Comparison of ENCODE assay signal across 8 mouse cellular contexts in the genomic region with DNA sequence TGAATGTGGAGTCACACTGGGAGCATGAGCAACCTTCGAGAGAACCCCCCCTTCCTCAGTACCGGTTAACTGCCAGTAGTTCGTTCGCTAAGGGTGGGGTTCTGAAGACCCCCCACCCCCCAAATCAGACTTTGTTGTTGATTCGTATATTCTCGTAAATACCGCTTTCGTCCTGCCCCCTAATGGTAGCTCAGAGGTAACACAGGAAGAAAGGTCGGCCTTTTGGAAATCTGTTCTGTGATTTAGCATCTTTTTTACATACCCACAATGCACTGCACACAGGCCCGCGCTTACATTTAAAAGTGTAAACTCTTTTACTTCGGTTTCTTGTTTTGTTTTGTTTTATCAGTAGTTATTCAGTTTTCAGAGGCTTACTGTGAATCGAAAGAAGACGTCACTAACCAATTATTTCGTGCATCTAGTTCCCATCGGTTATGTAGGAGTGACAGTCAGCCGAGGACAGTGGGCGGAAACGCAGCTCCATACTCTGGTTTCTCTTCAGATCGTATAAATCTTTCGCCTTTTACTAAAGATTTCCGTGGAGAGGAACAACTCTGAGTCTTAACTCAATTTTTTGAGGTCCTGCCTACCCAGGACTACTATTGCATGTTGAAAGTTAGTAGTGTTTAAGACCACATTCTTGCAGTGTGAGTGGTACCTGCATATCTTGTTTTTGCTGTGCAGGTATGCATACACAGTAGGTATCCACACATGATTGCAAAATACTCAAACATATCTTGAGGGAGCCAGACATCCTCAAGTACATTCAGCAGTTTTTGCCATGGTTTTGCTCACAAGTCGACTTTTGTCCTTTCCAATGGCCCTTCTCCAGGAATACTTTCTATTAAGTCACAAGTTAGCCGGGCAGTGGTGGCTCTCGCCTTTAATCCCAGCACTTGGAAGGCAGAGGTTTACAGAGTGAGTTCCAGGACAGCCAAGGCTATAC. TPM values are rescaled to one million over a fixed set of nuclear protein-coding genes. Genes with fewer than 3 reads are reported as not detected.
A peak's percentile ranks its signal among the peaks of the same experiment; 100 is the strongest.
DNase-seq lines count a peak whose midpoint lies in the region; ATAC-seq and TF ChIP-seq lines count a peak whose summit lies in the region.

No protein-coding gene starts in this region.

- no peaks in the 10 kb centered on the region for H3K36me3 ChIP-seq in forebrain, embryonic 11.5 days (ENCODE audit: control insufficient read depth, insufficient read depth, low read length)
- H3K36me3 ChIP-seq in hindbrain, embryonic 16.5 days (ENCODE audit: control insufficient read depth, insufficient read depth, low read length) = no peaks in the 10 kb centered on the region
- H3K36me3 ChIP-seq in liver, embryonic 12.5 days = no peaks in the 10 kb centered on the region
- H3K36me3 ChIP-seq in myocyte (ENCODE audit: control insufficient read depth, insufficient read depth) = no peaks in the 10 kb centered on the region

- TF ChIP-seq POLR2A in myocyte (IDR thresholded peaks at IDR 0.05; ENCODE audit: insufficient read length, low read depth) = peak; percentile 75

- no peaks in the 10 kb centered on the region for H3K79me2 ChIP-seq in myocyte (ENCODE audit: control insufficient read depth, insufficient read depth)

- ATAC-seq in activated CD4-positive, CD25-positive, alpha-beta regulatory T cell, adult 4 months = peak; percentile 91
- peak; percentile 85 for ATAC-seq in forebrain, embryonic 11.5 days (replicated peaks; ENCODE audit: low FRiP score)
- ATAC-seq in hindbrain, embryonic 16.5 days = peak; percentile 84
- ATAC-seq in liver, embryonic 12.5 days = peak; percentile 92

- peak overlapping the region; percentile 44; the same call in 1 of the 2 replicates for H3K4me2 ChIP-seq in forebrain, embryonic 11.5 days (ENCODE audit: low read depth, low read length, severe bottlenecking)
- peak overlapping the region; percentile 71 for H3K4me2 ChIP-seq in hindbrain, embryonic 16.5 days (ENCODE audit: low read length)
- H3K4me2 ChIP-seq in liver, embryonic 12.5 days = peak overlapping the region; percentile 47
- peak overlapping the region; percentile 80 for H3K4me2 ChIP-seq in myocyte (ENCODE audit: low read depth)

- H3K9ac ChIP-seq in forebrain, embryonic 11.5 days (ENCODE audit: low read length) = peak overlapping the region; percentile 47; the same call in 1 of the 2 replicates
- peak overlapping the region; percentile 56; the same call in 1 of the 2 replicates for H3K9ac ChIP-seq in hindbrain, embryonic 16.5 days (ENCODE audit: low read depth, low read length)
- no peak overlapping the region for H3K9ac ChIP-seq in liver, embryonic 12.5 days

- peak overlapping the region; percentile 61 for H3K27ac ChIP-seq in layer of hippocampus, adult 2 months
- H3K27ac ChIP-seq in forebrain, embryonic 11.5 days (ENCODE audit: low read depth, low read length) = peak overlapping the region; percentile 20
- H3K27ac ChIP-seq in hindbrain, embryonic 16.5 days (ENCODE audit: low read depth, low read length) = no peak overlapping the region
- no peak overlapping the region for H3K27ac ChIP-seq in liver, embryonic 12.5 days

- H3ac ChIP-seq in myocyte (ENCODE audit: control insufficient read depth, insufficient read length) = no peak overlapping the region

- DNase-seq in layer of hippocampus, adult 2 months (ENCODE audit: low spot score in 2 of 2) = no peak
- no peak for DNase-seq in layer of hippocampus, postnatal 25 days (ENCODE audit: extremely low spot score in 1 of 2, low spot score in 1 of 2)
- peak; percentile 61 for DNase-seq in forebrain, embryonic 11.5 days (ENCODE audit: low spot score)
- peak; percentile 24 to 27 for DNase-seq in thymus, postnatal 36 days

- H3K9me3 ChIP-seq in forebrain, embryonic 11.5 days (ENCODE audit: control insufficient read depth, low read length) = no peaks in the 10 kb centered on the region
- no peaks in the 10 kb centered on the region for H3K9me3 ChIP-seq in hindbrain, embryonic 16.5 days (ENCODE audit: control insufficient read depth, low read length)
- no peaks in the 10 kb centered on the region for H3K9me3 ChIP-seq in liver, embryonic 12.5 days (replicated peaks)

- TF ChIP-seq CTCF in layer of hippocampus, adult 2 months (conservative IDR thresholded peaks at IDR 0.05) = peak; percentile 78

- no peaks in the 10 kb centered on the region for H3K27me3 ChIP-seq in forebrain, embryonic 11.5 days (ENCODE audit: control insufficient read depth, insufficient read depth, low read length)
- H3K27me3 ChIP-seq in hindbrain, embryonic 16.5 days (replicated peaks; ENCODE audit: control insufficient read depth, insufficient read depth, low read length) = no peaks in the 10 kb centered on the region
- H3K27me3 ChIP-seq in liver, embryonic 12.5 days (replicated peaks) = no peaks in the 10 kb centered on the region
- no peaks in the 10 kb centered on the region for H3K27me3 ChIP-seq in myocyte (ENCODE audit: control insufficient read depth, insufficient read depth, insufficient read length)

- no peaks in the 10 kb centered on the region for H3K4me1 ChIP-seq in forebrain, embryonic 11.5 days (replicated peaks; ENCODE audit: control insufficient read depth, insufficient read depth, low read length)
- H3K4me1 ChIP-seq in hindbrain, embryonic 16.5 days (ENCODE audit: control insufficient read depth, insufficient read depth, low read depth, low read length) = 0 out of 2 replicates have a peak, but pooled peaks cover 2% of the 10 kb centered on the region
- H3K4me1 ChIP-seq in liver, embryonic 12.5 days = peaks cover 7% of the 10 kb centered on the region; the same call in 1 of the 2 replicates

- peak overlapping the region; percentile 45 for H3K4me3 ChIP-seq in layer of hippocampus, adult 2 months
- H3K4me3 ChIP-seq in forebrain, embryonic 11.5 days (ENCODE audit: low read depth, low read length) = peak overlapping the region; percentile 19
- peak overlapping the region; percentile 36 for H3K4me3 ChIP-seq in hindbrain, embryonic 16.5 days (ENCODE audit: low read length)
- H3K4me3 ChIP-seq in liver, embryonic 12.5 days = peak overlapping the region; percentile 5; the same call in 1 of the 2 replicates
- peak overlapping the region; percentile 10 for H3K4me3 ChIP-seq in myocyte

- WGBS in forebrain, embryonic 11.5 days = 1% methylated on average over 25 of the region's 25 CpGs
- 2% methylated on average over 25 of the region's 25 CpGs for WGBS in hindbrain, embryonic 16.5 days
- 1% methylated on average over 25 of the region's 25 CpGs for WGBS in liver, embryonic 12.5 days (ENCODE audit: insufficient replicate concordance)

TF ChIP-seq in myocyte, 11 proteins besides CTCF, POLR2A, EP300 and RAD21:
- TF ChIP-seq CEBPB (IDR thresholded peaks at IDR 0.05; ENCODE audit: insufficient read depth, poor library complexity, severe bottlenecking) = peak; percentile 74
- peak; percentile 63 for TF ChIP-seq POLR2AphosphoS2 (IDR thresholded peaks at IDR 0.05; ENCODE audit: insufficient read length, low read depth)
- TF ChIP-seq MAX (IDR thresholded peaks at IDR 0.05; ENCODE audit: low read depth) = no peak
- TF ChIP-seq E2F4 (IDR thresholded peaks at IDR 0.05; ENCODE audit: insufficient read depth) = peak; percentile 66

RNA-seq across cellular contexts. Expression of a gene that starts 19.9 kb away (rescaled TPM):
- under 1 TPM; 0.26 to 0.47 TPM for total RNA-seq in layer of hippocampus, adult 2 months (2021)
- under 1 TPM; 0.47 TPM for total RNA-seq in layer of hippocampus, postnatal 25 days (2021)
- polyA plus RNA-seq in activated CD4-positive, CD25-positive, alpha-beta regulatory T cell, adult 4 months (2017; shearing (Covaris generic)) = 10 to 100 TPM; 10.4 to 15.4 TPM
- 111 and 116 TPM in 2 replicates for polyA plus RNA-seq in forebrain, embryonic 11.5 days (2014; fragmentation: Nextera tagmentation; extraction: Ambion mirVana)
- 10.1 and 14.0 TPM in 2 replicates for polyA plus RNA-seq in hindbrain, embryonic 16.5 days (2015; fragmentation: Nextera tagmentation; extraction: Ambion mirVana)
- polyA plus RNA-seq in liver, embryonic 12.5 days (2016; fragmentation: Nextera tagmentation; extraction: Ambion mirVana) = 45.7 and 47.7 TPM in 2 replicates
- polyA plus RNA-seq in myocyte (2012; fragmentation: generic; extraction: Trizol) = 18.5 TPM

RNA-seq across cellular contexts. Expression of a gene that starts 46.3 kb away (rescaled TPM):
- 100 to 1,000 TPM; 509 to 527 TPM for total RNA-seq in layer of hippocampus, adult 2 months (2021)
- total RNA-seq in layer of hippocampus, postnatal 25 days (2021) = 100 to 1,000 TPM; 437 to 521 TPM
- 100 to 1,000 TPM; 869 to 969 TPM for polyA plus RNA-seq in activated CD4-positive, CD25-positive, alpha-beta regulatory T cell, adult 4 months (2017; shearing (Covaris generic))
- 797 and 841 TPM in 2 replicates for polyA plus RNA-seq in forebrain, embryonic 11.5 days (2014; fragmentation: Nextera tagmentation; extraction: Ambion mirVana)
- polyA plus RNA-seq in hindbrain, embryonic 16.5 days (2015; fragmentation: Nextera tagmentation; extraction: Ambion mirVana) = 320 and 403 TPM in 2 replicates
- polyA plus RNA-seq in liver, embryonic 12.5 days (2016; fragmentation: Nextera tagmentation; extraction: Ambion mirVana) = 960 and 969 TPM in 2 replicates
- polyA plus RNA-seq in myocyte (2012; fragmentation: generic; extraction: Trizol) = 3,907 TPM

RNA-seq across cellular contexts. Expression of a gene that starts 49.4 kb away (rescaled TPM):
- 1 to 10 TPM; 4.7 to 4.9 TPM for total RNA-seq in layer of hippocampus, adult 2 months (2021)
- total RNA-seq in layer of hippocampus, postnatal 25 days (2021) = 1 to 10 TPM; 4.6 to 6.0 TPM
- polyA plus RNA-seq in activated CD4-positive, CD25-positive, alpha-beta regulatory T cell, adult 4 months (2017; shearing (Covaris generic)) = 1 to 10 TPM in 1 of 2 experiments, not detected in 1; 1.6 TPM
- polyA plus RNA-seq in forebrain, embryonic 11.5 days (2014; fragmentation: Nextera tagmentation; extraction: Ambion mirVana) = 6.4 and 9.0 TPM in 2 replicates
- 10.3 and 11.4 TPM in 2 replicates for polyA plus RNA-seq in hindbrain, embryonic 16.5 days (2015; fragmentation: Nextera tagmentation; extraction: Ambion mirVana)
- 1.8 and 2.3 TPM in 2 replicates for polyA plus RNA-seq in liver, embryonic 12.5 days (2016; fragmentation: Nextera tagmentation; extraction: Ambion mirVana)
- polyA plus RNA-seq in myocyte (2012; fragmentation: generic; extraction: Trizol) = 12.7 TPM

RNA-seq across cellular contexts. Expression of a gene that starts 49.6 kb away (rescaled TPM):
- under 1 TPM; 0.47 to 0.59 TPM for total RNA-seq in layer of hippocampus, adult 2 months (2021)
- under 1 TPM; 0.52 to 0.79 TPM for total RNA-seq in layer of hippocampus, postnatal 25 days (2021)
- polyA plus RNA-seq in activated CD4-positive, CD25-positive, alpha-beta regulatory T cell, adult 4 months (2017; shearing (Covaris generic)) = not detected
- polyA plus RNA-seq in forebrain, embryonic 11.5 days (2014; fragmentation: Nextera tagmentation; extraction: Ambion mirVana) = 0.49 TPM in 1 of 2 replicates, not detected in the other
- 2.3 and 2.9 TPM in 2 replicates for polyA plus RNA-seq in hindbrain, embryonic 16.5 days (2015; fragmentation: Nextera tagmentation; extraction: Ambion mirVana)
- polyA plus RNA-seq in liver, embryonic 12.5 days (2016; fragmentation: Nextera tagmentation; extraction: Ambion mirVana) = 0.17 TPM in 1 of 2 replicates, not detected in the other
- not detected for polyA plus RNA-seq in myocyte (2012; fragmentation: generic; extraction: Trizol)

Comparison
In these comparisons a context has a peak if more than half of its experiments do, and no peak if none do; other contexts are left out.
1. DNase-seq: peak in forebrain, embryonic 11.5 days (single experiment) and thymus, postnatal 36 days (2 of 2); none in layer of hippocampus, adult 2 months (0 of 2) and layer of hippocampus, postnatal 25 days (0 of 2).
2. H3K27ac ChIP-seq: peak in layer of hippocampus, adult 2 months (single experiment) and forebrain, embryonic 11.5 days (single experiment); none in hindbrain, embryonic 16.5 days (single experiment) and liver, embryonic 12.5 days (single experiment).
3. Peak in every context shown above with its lines, with median percentiles within 50 percentile points of each other: H3K4me3 ChIP-seq, ATAC-seq and H3K4me2 ChIP-seq.